Mouse (Mus musculus) MEL-GATA-1-ER (cell line): ENCODE data around the gene Naa40.

Source experiments
- DNase-seq: peaks from one replicate; pipeline ENCODE4 v3.0.0-alpha.2; 2012; ENCODE audit warnings: low read depth; ENCODE audit errors: extremely low read depth

The Naa40 gene

DNA sequence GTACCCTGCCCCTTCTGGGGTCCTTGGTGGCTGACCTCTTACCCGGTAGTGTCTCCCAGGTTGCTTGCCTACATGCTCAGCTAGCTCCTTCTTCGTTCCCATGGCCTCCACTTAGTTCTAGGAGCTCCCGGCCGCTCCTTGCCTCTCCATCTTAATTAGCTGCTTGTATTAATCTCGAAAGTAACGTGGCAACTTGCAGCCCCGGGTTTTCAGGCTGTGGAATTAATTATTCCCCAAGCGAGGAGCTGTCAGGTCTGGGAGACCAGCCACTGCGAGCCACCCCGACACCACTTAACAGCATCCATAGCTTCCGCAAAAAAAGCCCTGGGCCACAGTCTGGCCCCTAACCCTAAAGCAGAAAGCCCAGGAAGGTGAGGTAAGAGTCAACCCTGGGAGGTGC, 57.6 kb downstream of the Naa40 start:
- no peak for DNase-seq

DNA sequence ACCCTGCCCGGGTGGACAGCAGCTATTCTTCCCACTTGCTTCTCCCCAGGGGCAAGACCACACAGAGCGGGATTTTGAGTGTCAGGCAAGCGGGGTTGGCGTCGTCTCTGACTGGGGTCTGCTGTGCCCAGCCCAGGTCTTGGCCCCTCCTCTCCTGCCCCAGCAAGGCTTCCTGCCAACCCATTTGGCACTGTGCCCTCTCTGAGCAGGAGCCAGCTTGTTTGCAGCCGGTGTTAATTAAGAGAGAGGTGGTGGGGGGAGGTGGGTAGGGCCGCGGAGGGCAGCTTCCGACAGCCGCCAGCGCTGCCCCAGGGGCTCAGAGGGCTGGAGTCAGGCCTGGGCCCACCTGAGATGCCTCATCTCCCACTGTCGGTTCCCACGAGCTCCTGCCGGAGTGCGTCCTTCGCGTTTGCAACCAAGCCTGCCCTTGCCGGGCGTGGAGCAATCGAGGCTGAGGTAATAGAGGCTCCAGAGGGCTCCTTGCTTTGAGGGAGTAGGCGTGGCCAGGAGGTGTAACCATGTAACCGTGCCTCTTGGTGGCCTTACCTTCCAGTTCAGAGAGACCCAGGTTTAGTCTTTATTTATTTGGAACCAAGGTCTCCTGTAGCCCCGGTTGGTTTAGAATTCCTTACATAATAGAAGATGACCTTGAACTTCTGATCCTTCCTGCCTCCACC, 58.6 kb downstream of the Naa40 start:
- DNase-seq, result no peak

DNA sequence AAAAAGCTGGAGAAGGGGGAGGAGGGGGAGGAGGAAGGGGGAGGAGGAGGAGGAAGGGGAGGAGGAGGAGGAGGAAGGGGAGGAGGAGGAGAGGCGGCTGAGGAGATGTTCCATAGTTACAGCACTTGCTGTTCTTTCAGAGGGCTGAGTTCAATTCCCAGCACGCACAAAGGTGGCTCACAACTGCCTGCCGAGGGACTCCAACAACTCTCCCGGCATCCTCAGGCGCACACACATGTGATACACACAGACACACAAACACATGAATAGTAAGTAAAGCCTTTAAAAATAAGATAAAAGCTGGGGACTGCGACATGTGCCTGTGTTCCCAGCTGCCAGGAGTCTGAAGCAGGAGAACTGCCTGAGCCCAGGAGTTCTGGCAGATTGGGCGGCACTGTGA, 59.5 kb downstream of the Naa40 start:
- DNase-seq, result no peak

DNA sequence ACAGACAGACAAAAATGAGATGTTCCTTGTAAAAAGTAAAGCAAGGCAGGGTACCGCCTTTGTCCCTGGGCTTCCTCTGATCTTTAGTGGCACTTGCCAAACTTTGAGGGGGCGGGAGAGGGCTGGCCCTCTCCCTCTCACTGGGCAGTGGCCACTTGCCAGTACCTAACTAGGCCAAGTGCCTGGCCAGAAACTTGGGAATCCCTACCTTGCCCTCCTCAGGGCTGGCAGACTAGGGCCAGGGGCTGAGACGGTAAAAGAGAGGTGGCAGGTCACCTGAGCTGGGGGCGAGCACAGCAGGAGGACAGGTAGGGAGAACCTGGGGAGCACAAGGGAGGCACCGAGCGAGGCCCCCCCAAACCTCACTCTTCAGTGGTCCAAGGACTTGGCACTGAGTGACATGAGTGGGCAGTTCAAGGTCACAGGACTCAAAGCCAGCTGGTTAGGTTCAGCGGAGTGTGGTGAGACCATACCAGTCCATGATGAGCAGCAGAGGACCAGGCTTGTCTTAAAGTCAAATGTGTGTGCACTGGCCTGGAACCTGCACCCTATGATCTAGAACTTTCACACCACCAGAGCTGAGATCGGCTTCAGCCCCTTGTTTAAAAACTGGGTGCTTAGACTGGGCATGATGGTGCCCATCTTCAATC, 60.1 kb downstream of the Naa40 start:
- no peak for DNase-seq

DNA sequence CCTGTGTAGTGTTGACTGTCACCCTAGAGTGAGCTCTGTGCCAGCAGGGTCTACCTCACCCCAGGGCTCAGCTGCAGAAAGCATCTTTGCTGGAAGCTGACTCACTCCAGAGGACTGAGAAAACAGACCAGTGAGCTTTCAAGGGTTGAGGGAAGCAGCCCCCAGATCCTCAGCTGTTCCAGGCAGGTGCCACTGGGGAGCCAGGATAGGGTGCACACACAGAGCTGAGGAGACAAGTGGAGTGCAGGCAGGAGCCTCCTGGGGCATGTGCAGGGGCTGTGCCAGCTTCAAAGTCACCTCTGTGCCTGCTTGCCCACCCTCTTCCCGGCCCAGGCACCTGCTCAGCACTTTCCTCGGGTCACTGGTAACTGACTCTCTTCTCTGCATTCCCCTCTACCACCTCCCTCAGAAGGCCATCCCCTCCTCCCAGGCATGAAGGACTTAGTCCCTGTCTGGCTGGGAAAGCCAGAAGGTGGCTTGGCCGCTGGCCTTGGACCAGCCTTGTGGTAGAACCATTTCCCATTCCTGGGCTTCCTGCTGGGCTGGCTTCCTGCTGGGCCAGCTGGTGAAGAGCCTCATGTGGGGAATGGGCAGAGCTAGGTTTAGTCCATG, 62.0 kb downstream of the Naa40 start:
- DNase-seq, result no peak

DNA sequence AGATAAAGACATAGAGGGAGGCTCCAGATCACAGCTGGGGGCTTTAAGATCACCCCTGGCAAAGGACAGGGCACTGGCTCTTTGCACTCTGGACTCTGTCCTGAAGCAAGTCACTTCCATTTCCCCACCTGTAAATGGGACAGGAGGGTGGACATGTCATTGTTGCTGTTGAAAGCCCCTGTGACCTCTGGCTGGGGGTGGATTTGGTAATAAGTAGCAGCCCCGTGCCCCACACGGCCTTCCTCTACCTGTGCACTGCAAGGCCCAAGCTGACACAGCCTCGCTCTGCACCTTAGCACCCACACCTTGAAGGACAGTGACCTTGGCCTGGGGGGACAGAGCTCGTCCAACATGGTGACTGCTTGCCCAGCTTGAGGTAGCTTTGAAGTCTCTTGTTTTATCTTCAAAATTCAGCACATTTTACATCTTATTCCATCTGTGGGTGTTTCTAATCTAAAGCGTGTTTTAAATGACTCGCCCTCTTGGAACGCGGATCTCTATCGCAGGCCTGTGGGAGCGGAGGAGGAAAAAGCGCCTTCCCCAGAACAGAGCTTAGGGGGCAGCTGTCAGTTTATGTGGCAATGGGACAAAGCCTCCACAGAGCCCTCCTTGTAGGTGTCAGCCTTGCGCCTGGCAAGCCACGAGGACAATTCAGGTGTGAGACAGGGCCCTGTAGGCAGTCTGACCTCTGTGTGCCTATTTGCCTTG, 63.0 kb downstream of the Naa40 start:
- DNase-seq, result no peak

DNA sequence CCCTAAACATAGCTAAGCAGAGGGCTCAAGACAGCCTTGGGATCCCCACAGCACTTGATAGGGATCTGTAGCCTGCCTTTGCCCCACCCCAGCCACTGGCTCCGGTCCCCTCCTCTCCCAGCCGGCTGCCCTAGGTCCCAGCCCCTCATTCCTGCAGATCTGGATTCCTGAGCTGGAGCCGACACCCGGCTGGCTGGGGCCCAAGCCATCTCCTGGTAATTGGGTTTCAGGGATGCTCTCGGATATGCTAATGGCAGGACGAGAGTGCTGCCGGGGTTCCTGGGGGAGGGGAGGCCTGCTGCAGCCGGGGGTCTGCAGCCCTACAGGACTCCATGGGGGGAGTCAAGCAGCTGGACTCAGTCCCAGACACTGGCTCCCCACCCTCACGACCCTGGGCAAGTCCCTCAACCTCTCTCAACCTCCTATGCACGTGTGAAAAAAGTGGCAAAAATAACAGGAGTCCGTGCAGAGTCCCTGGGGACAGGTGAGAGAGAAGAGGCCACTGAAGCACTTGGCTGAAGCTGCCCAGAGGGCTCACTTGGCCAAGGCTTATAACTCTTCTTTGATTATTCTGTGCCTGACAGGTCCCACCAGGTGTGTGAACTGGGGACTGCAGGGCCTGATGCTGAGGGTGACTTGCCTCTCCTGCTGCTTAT, 64.8 kb downstream of the Naa40 start:
- no peak for DNase-seq
